Mouse (Mus musculus) mesoderm, embryonic 11.5 days (tissue): ENCODE measurements around the gene Ei24.

ENCODE experiments used
- DNase-seq: peaks from one replicate; pipeline ENCODE4 v3.0.0-alpha.2; 2012; ENCODE audit warnings: low read depth, low spot score

The Ei24 gene

DNA sequence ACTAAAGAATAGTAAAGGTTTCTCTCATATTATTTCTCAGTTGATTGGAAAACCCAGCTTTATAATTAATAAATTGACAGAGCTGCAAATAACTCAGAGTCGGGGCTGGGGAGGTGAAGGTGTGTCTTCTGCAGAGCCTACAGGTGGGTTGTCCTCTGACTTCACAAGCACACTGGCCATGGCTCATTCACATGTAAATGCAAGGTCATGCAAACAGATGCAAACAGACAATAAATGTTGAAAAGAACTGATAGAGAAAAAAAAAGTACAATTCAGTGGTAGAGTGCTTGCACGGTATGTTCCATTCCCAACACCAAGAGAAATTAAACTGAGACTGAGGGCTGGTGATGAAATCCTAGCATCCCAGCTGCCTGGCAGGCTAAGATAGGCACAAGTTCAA, 2.7 kb downstream of the Ei24 start:
- DNase-seq = no peak

- DNase-seq = no peak
These were observed 5.0 kb downstream of the Ei24 start for GRCm38 (mm10) chr9:36792191-36792590.

DNA sequence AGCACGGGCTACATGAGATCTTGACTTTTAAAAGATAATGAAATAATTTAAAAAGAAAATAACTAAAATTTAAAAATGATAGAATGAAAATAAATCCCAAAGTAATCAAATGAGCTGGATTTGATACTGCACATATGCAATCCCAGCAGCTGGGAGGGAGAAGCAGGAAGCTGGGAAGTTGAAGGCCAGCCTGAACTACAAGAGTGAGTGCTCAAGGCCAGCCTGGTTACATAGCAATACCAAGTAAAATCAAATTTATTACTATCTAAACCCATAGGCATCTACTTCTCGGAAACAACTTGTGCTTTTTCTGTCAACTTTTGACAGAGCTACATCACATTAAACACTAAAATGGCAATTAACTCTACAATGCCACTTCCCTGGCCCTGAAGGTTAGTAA, 13.3 kb downstream of the Ei24 start:
- DNase-seq = no peak

GRCm38 (mm10) chr9:36769048-36769413, 28.2 kb downstream of the Ei24 start:
- DNase-seq = no peak

DNA sequence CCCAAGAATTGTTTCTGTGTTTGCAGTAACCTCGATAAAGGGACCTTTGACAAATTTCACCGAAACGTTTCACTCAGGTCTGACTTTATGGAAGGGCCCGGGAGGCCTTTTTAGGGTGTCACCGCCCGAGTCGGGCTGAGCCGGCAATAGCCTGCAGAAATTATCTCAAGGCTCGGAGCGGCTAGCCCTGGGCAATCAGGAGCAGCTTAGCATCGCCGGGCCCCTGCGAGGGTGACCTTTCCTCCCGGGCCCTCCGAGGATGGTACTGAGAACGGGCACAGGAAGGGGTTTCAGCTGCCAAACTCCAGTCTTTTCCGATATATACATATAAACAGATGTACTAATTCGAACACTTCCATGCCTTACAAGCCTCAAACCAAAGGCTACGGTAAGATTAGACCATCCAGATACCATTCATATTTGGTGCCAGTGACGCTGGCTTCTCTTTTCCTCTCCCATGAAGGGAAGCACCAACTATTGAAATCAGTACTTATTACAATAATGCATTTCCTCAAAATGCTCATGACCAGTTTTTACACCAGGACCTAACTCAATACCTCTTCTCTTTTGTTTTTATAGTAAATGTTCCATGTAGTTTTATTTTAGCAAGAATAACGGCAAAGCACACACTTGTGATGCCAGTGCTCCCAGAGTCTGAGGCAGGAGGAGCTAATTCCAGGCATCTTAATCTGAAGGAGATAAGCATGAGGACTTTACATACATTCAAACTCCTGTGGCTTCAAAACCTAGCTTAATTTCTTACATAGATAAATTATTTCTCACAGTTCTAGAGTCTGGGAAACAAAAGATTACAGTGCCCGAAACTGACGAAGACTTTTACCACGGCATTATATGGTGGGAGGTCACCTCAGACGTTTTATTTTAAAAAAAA, 28.8 kb downstream of the Ei24 start:
- no peak for DNase-seq

DNA sequence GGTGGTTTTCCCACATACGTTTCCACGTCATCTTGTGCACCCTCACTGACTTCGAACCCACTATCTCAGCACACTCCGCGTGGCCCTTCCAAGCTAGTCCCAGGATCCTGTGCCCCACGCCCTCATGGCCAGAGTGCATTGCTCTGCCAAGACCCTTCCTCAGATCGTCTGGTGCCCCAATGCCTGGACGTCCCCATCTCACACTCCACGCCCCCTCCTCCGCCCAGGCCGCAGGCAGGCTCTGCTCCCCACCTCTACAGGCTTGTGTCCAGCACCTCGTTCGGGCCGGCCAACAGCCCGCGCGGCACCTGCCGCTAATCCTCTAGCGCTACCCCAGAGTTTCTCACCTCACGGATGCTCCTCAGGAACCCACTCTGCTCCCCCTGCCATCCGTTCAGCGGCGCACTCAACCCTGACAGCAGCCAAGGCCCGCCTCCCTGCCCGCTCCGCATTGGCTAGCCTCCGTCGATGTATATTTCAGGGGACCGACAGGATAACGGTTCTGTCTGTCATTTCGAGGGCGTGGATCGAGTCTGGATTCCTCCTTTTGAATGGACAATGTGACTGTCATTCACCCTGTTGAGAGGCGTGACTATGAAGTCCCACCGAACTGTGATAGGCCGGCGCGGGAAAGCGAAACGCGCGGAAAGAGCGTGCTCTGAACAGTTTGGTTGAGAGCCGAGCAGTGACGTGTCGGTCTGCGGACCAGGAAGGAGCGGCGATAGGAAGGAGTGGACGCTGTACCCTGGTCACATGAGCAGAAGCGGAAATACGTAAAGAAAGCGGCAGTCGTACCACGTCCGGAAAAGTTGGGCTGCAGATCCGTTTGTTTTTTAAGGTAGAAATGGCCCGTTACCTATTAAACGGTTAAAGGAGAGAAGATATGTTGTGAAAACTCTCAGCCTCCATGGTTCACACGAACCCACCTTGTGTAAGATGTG, 29.7 kb downstream of the Ei24 start, which contains the start of gene Stt3a:
Stt3a (minus strand) TSS at position 477 of the 941 bp plus-strand sequence.
- peak; percentile 100 for DNase-seq

GRCm38 (mm10) chr9:36764378-36764777, 32.8 kb downstream of the Ei24 start:
- no peak for DNase-seq
